Comparison of ENCODE assay signal across 17 mouse cellular contexts in genomic region chr2:58031431-58031830, GRCm38 (mm10). TPM values are rescaled to one million over a fixed set of nuclear protein-coding genes. Genes with fewer than 3 reads are reported as not detected.
"Had no signal": no experiment of that assay in that cellular context is flagged by ENCODE, and none has a peak within 500 bp of the region (broad histone marks: within the 10 kb centered on the region; RNA-seq: fewer than 3 reads in every experiment).

No protein-coding gene starts in this region.

- DNase-seq: kidney, postnatal 10 days; kidney, postnatal 4 days; left cerebral cortex, postnatal 4 days; lung, adult 18-20 months; right cerebral cortex, adult 18-20 months; right cerebral cortex, postnatal 25 days had no signal

- H3K4me3 ChIP-seq: limb, embryonic 13.5 days; midbrain, embryonic 12.5 days had no signal

- H3K4me1 ChIP-seq: limb, embryonic 13.5 days; midbrain, embryonic 12.5 days had no signal

- H3K27ac ChIP-seq: limb, embryonic 13.5 days; liver, embryonic 14.5 days; midbrain, embryonic 12.5 days had no signal

RNA-seq across cellular contexts. Expression of gene Ermn, which starts 21.2 kb away (rescaled TPM):
- total RNA-seq: liver, adult 2 months; megakaryocyte-erythroid progenitor cell, adult 5-6 weeks had no signal
- polyA plus RNA-seq: kidney, embryonic 14.5 days; limb, embryonic 13.5 days; liver, adult 2 months; liver, embryonic 14.5 days; small intestine, adult 2 months; stomach, embryonic 16.5 days had no signal

RNA-seq across cellular contexts. Expression of gene Galnt5, which starts 33.7 kb away (rescaled TPM):
- total RNA-seq: left cerebral cortex, adult 18-20 months; left cerebral cortex, postnatal 4 days; liver, adult 2 months; megakaryocyte-erythroid progenitor cell, adult 5-6 weeks; midbrain, postnatal 0 days had no signal
- polyA plus RNA-seq: liver, adult 2 months; midbrain, postnatal 0 days; neural tube, embryonic 14.5 days had no signal
